Mouse (Mus musculus): ENCODE measurements at regions not wholly inside any gene's neighbourhood (a gene's known extent, or its start where the extent isn't known, plus 50 kb on each side); places are given as distances from the start of the nearest gene placed in this dataset.

DNA sequence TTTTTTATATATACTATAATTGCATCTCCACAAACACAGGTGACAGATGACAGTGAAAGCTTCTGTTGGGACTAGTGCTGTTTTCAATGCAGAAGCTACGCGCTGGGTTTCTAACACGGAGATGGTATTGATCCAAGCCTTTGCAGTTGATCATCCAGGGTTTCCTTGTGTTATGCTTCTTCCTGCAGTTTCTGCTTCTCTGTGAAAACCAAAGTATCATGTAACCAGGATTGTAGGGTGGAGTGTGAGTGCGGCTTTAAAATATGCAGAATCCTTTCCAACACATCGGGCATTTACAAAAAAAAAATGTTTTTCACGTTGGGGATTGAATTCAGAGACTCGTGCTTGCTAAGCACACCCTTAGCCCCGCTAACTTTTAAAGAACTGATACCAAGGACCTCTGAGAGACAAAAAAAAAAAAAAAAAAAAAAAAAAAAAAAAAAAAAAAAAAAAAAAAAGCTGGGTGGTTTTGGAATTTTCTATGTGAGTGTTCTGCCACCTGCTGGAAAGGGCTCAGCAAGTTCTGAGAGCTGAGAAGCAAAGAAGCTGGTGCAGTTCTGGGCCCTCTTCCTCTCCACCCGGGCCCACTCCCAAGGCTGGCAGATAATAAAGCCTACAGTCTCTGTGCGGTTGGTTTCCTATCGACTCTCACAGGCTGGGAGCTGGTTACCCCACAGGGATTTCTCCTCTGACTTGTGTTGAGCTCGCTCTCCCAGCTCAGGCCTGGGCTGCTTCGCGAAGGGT, 61.5 kb upstream of the Akap6 start (continued):
- TF ChIP-seq CTCF (IDR thresholded peaks at IDR 0.05 in 2 of 3, conservative IDR thresholded peaks at IDR 0.05 in 1 of 3; ENCODE audit: control insufficient read depth in 1 of 3, insufficient read depth in 1 of 3, low read depth in 2 of 3, low read length in 3 of 3, poor library complexity in 1 of 3, severe bottlenecking in 1 of 3), result peak; percentile 36 to 76 (median 67); a peak in 5 of 6 replicates
- TF ChIP-seq USF2 (IDR thresholded peaks at IDR 0.05; ENCODE audit: borderline replicate concordance in 1 of 2, insufficient read depth in 1 of 2, low read depth in 1 of 2, low read length in 2 of 2), result no peak
- TF ChIP-seq MEF2A (IDR thresholded peaks at IDR 0.05; ENCODE audit: extremely low read depth, insufficient replicate concordance, low read depth, low read length, poor library complexity, severe bottlenecking), result no peak
- no peak for TF ChIP-seq E2F4 (IDR thresholded peaks at IDR 0.05; ENCODE audit: borderline replicate concordance, low read depth, low read length)
- TF ChIP-seq HCFC1 (IDR thresholded peaks at IDR 0.05; ENCODE audit: low read depth, low read length), result no peak
- 0 out of 2 replicates have a peak, but pooled peaks have one; percentile 47 for TF ChIP-seq MAZ (IDR thresholded peaks at IDR 0.05; ENCODE audit: low read depth, low read length)
- TF ChIP-seq USF1 (IDR thresholded peaks at IDR 0.05; ENCODE audit: low read depth, low read length), result no peak
- TF ChIP-seq ZNF384 (IDR thresholded peaks at IDR 0.05; ENCODE audit: low read depth, low read length), result peak; percentile 100
- no peak for TF ChIP-seq GABPA (IDR thresholded peaks at IDR 0.05; ENCODE audit: low read depth, low read length)
- no peak for TF ChIP-seq MAX (IDR thresholded peaks at IDR 0.05; ENCODE audit: low read length)
- TF ChIP-seq POLR2AphosphoS2 (IDR thresholded peaks at IDR 0.05; ENCODE audit: low read length), result no peak
- TF ChIP-seq MYC (IDR thresholded peaks at IDR 0.05; ENCODE audit: low read depth, low read length), result 0 out of 2 replicates have a peak, but pooled peaks have one; percentile 35
- TF ChIP-seq TCF12 (IDR thresholded peaks at IDR 0.05; ENCODE audit: low read depth, low read length), result no peak
- TF ChIP-seq POLR2A (IDR thresholded peaks at IDR 0.05; ENCODE audit: control insufficient read depth in 1 of 2, insufficient read depth in 1 of 2, low read depth in 1 of 2, low read length in 2 of 2, poor library complexity in 1 of 2), result no peak
- TF ChIP-seq EP300 (IDR thresholded peaks at IDR 0.05; ENCODE audit: low read depth in 1 of 2, low read length in 2 of 2), result 0 out of 4 replicates have a peak, but pooled peaks of 1 of the 2 experiments have one; percentile 4
- peak; percentile 84; the same call in 1 of the 2 replicates for TF ChIP-seq ZKSCAN1 (IDR thresholded peaks at IDR 0.05; ENCODE audit: low read depth, low read length)
- peak; percentile 82 for TF ChIP-seq SMC3 (IDR thresholded peaks at IDR 0.05; ENCODE audit: low read depth, low read length)
- no peak for TF ChIP-seq TBP (IDR thresholded peaks at IDR 0.05; ENCODE audit: low read depth, low read length)
- no peak for TF ChIP-seq CHD2 (IDR thresholded peaks at IDR 0.05; ENCODE audit: low read length)
- no peak for TF ChIP-seq ELF1 (IDR thresholded peaks at IDR 0.05; ENCODE audit: low read depth, low read length)
- TF ChIP-seq TAL1 (IDR thresholded peaks at IDR 0.05; ENCODE audit: low read length), result no peak
- TF ChIP-seq MYB (IDR thresholded peaks at IDR 0.05; ENCODE audit: low read depth, low read length), result no peak
- no peak for TF ChIP-seq POLR2AphosphoS5 (IDR thresholded peaks at IDR 0.05; ENCODE audit: borderline replicate concordance, low read depth, low read length)
- no peak; the same call in 1 of the 2 replicates for TF ChIP-seq NELFE (IDR thresholded peaks at IDR 0.05; ENCODE audit: low read depth, low read length)
- peak; percentile 87 for TF ChIP-seq ZC3H11A (IDR thresholded peaks at IDR 0.05; ENCODE audit: low read depth, low read length)
